28 mouse cellular contexts compared by ENCODE assay signal in genomic region chr8:127079244-127079805, GRCm38 (mm10). TPM values are rescaled to one million over a fixed set of nuclear protein-coding genes. Genes with fewer than 3 reads are reported as not detected.
A peak's percentile ranks its signal among the peaks of the same experiment; 100 is the strongest.
DNase-seq lines count a peak whose midpoint lies in the region; ATAC-seq and TF ChIP-seq lines count a peak whose summit lies in the region.
"Had no signal": no experiment of that assay in that cellular context is flagged by ENCODE, and none has a peak within 500 bp of the region (broad histone marks: within the 10 kb centered on the region; RNA-seq: fewer than 3 reads in every experiment).

No protein-coding gene starts in this region.

- H3K4me3 ChIP-seq in hindbrain, postnatal 0 days (ENCODE audit: low read length): no peak overlapping the region
- H3K4me3 ChIP-seq in hindbrain, embryonic 10.5 days: no peak overlapping the region
- H3K4me3 ChIP-seq: embryonic facial prominence, embryonic 13.5 days; erythroblast, embryonic 14.5 days; forebrain, embryonic 15.5 days; hindbrain, embryonic 15.5 days; kidney, embryonic 15.5 days; limb, embryonic 13.5 days; liver, embryonic 12.5 days; midbrain, embryonic 13.5 days had no signal

- no peak overlapping the region for H3K4me2 ChIP-seq in hindbrain, postnatal 0 days (ENCODE audit: low read depth, low read length)
- H3K4me2 ChIP-seq: embryonic facial prominence, embryonic 13.5 days; forebrain, embryonic 15.5 days; heart, embryonic 11.5 days; hindbrain, embryonic 15.5 days; kidney, embryonic 15.5 days; limb, embryonic 13.5 days; liver, embryonic 12.5 days; midbrain, embryonic 13.5 days had no signal

- no peak overlapping the region for H3K9ac ChIP-seq in hindbrain, postnatal 0 days (replicated peaks; ENCODE audit: low read length)
- H3K9ac ChIP-seq: embryonic facial prominence, embryonic 13.5 days; forebrain, embryonic 15.5 days; hindbrain, embryonic 15.5 days; kidney, embryonic 15.5 days; limb, embryonic 13.5 days; liver, embryonic 12.5 days; midbrain, embryonic 13.5 days had no signal

- no peaks in the 10 kb centered on the region for H3K36me3 ChIP-seq in hindbrain, postnatal 0 days (ENCODE audit: insufficient read depth, low read length)
- no peaks in the 10 kb centered on the region for H3K36me3 ChIP-seq in hindbrain, embryonic 10.5 days
- H3K36me3 ChIP-seq: embryonic facial prominence, embryonic 13.5 days; forebrain, embryonic 15.5 days; G1E; hindbrain, embryonic 15.5 days; kidney, embryonic 15.5 days; liver, embryonic 12.5 days; midbrain, embryonic 13.5 days had no signal

- no peak overlapping the region for H3K27ac ChIP-seq in hindbrain, postnatal 0 days
- H3K27ac ChIP-seq in hindbrain, embryonic 10.5 days: no peak overlapping the region
- H3K27ac ChIP-seq: embryonic facial prominence, embryonic 13.5 days; forebrain, embryonic 15.5 days; hindbrain, embryonic 15.5 days; kidney, embryonic 15.5 days; limb, embryonic 13.5 days; liver, embryonic 12.5 days; midbrain, embryonic 13.5 days had no signal

- no peaks in the 10 kb centered on the region for H3K9me3 ChIP-seq in hindbrain, postnatal 0 days (ENCODE audit: low read length)
- no peaks in the 10 kb centered on the region for H3K9me3 ChIP-seq in hindbrain, embryonic 10.5 days
- H3K9me3 ChIP-seq: embryonic facial prominence, embryonic 13.5 days; forebrain, embryonic 15.5 days; hindbrain, embryonic 15.5 days; kidney, embryonic 15.5 days; limb, embryonic 13.5 days; liver, embryonic 12.5 days; midbrain, embryonic 13.5 days had no signal

- TF ChIP-seq POLR2A in brain, embryonic 14.5 days (IDR thresholded peaks at IDR 0.05; ENCODE audit: borderline replicate concordance, extremely low read depth, insufficient read depth, insufficient read length, poor library complexity, severe bottlenecking): no peak

- peak; percentile 19 for DNase-seq in embryo, embryonic 10 days (ENCODE audit: low spot score)
- DNase-seq in embryo, embryonic 10.5 days (ENCODE audit: low spot score): no peak
- peak; percentile 20 for DNase-seq in hindbrain, postnatal 0 days (ENCODE audit: low spot score)
- DNase-seq in hindbrain, embryonic 10.5 days (ENCODE audit: low spot score): no peak
- peak; percentile 39 for DNase-seq in MN1 (ENCODE audit: low spot score)
- peak; percentile 47 for DNase-seq in brain, embryonic 14.5 days (ENCODE audit: low read depth)
- DNase-seq in c-Kit-positive CD71-positive TER-119-positive erythroid progenitor cells, embryonic 14.5 days (ENCODE audit: low spot score): no peak
- DNase-seq: B cell, adult 2 months; cerebellum, adult 9-11 months; gastrocnemius, postnatal 14 days; heart, postnatal 10 days; kidney, postnatal 4 days; lung, adult 2 months; thymus, postnatal 14 days had no signal

- TF ChIP-seq CTCF in hindbrain, postnatal 0 days (IDR thresholded peaks at IDR 0.05; ENCODE audit: low read depth): no peak
- TF ChIP-seq CTCF in brain, embryonic 14.5 days (IDR thresholded peaks at IDR 0.05; ENCODE audit: borderline replicate concordance, extremely low read depth, insufficient read depth, insufficient read length): no peak

- H3K4me1 ChIP-seq in hindbrain, postnatal 0 days (ENCODE audit: insufficient read depth, low read length): no peaks in the 10 kb centered on the region
- peaks cover 38% of the 10 kb centered on the region for H3K4me1 ChIP-seq in hindbrain, embryonic 10.5 days (replicated peaks)

- ATAC-seq in hindbrain, postnatal 0 days: peak; percentile 58; the same call in 1 of the 2 replicates
- ATAC-seq: forebrain, embryonic 15.5 days; intestine, embryonic 16.5 days; liver, embryonic 12.5 days had no signal

- H3K27me3 ChIP-seq in hindbrain, postnatal 0 days (ENCODE audit: insufficient read depth, low read length): no peaks in the 10 kb centered on the region
- H3K27me3 ChIP-seq in hindbrain, embryonic 10.5 days (ENCODE audit: insufficient read depth, poor library complexity, severe bottlenecking): no peaks in the 10 kb centered on the region
- H3K27me3 ChIP-seq: CH12.LX; embryonic facial prominence, embryonic 13.5 days; forebrain, embryonic 15.5 days; hindbrain, embryonic 15.5 days; kidney, embryonic 15.5 days; limb, embryonic 13.5 days; liver, embryonic 12.5 days; midbrain, embryonic 13.5 days had no signal

- 41% methylated on average over 5 of the region's 5 CpGs for WGBS in hindbrain, postnatal 0 days
- 69% methylated on average over 5 of the region's 5 CpGs for whole genome bisulfite sequencing in hindbrain, embryonic 10.5 days

RNA-seq across cellular contexts. Expression of gene Pard3, which starts 15.6 kb away (rescaled TPM):
- total RNA-seq in hindbrain, postnatal 0 days (2014; rRNA removed): 29.3 and 36.0 TPM in 2 replicates
- 11.9 and 12.8 TPM in 2 replicates for polyA plus RNA-seq in hindbrain, postnatal 0 days (2015; fragmentation: Nextera tagmentation; extraction: Ambion mirVana)
- 24.2 and 28.1 TPM in 2 replicates for polyA plus RNA-seq in hindbrain, embryonic 10.5 days (2016; fragmentation: Nextera tagmentation; extraction: Ambion mirVana)
- polyA plus RNA-seq in brain, embryonic 14.5 days (2012; rRNA removed): 26.0 and 35.1 TPM in 2 replicates
- total RNA-seq: common myeloid progenitor, adult 5-6 weeks; megakaryocyte, adult 5-6 weeks had no signal
- polyA plus RNA-seq: G1E had no signal

Comparison
In these comparisons a context has a peak if more than half of its experiments do, and no peak if none do; other contexts are left out.
1. DNase-seq: peak in embryo, embryonic 10 days (single experiment), hindbrain, postnatal 0 days (single experiment), MN1 (single experiment) and brain, embryonic 14.5 days (single experiment); none in embryo, embryonic 10.5 days (single experiment), hindbrain, embryonic 10.5 days (single experiment) and c-Kit-positive CD71-positive TER-119-positive erythroid progenitor cells, embryonic 14.5 days (single experiment).